Mouse (Mus musculus): ENCODE results near the gene Fsd2.

Fsd2 gene

GRCm38 (mm10) chr7:81566892-81567291 is at the start of gene Fsd2:
Gene Fsd2, minus strand, starts transcription at chr7:81566944.
- DNase-seq (ENCODE audit: low spot score in 2 of 2), result peak; percentile 78

- DNase-seq (ENCODE audit: low spot score in 2 of 2), result no peak
Measured at GRCm38 (mm10) chr7:81615031-81615430, 48.3 kb upstream of the Fsd2 start.

GRCm38 (mm10) chr7:81612856-81613635 is 46.3 kb upstream of the Fsd2 start:
- DNase-seq (ENCODE audit: low spot score in 2 of 2), result no peak

GRCm38 (mm10) chr7:81610125-81610524 is 43.4 kb upstream of the Fsd2 start:
- no peak for DNase-seq (ENCODE audit: low spot score in 2 of 2)

GRCm38 (mm10) chr7:81606452-81606851 is 39.7 kb upstream of the Fsd2 start:
- DNase-seq (ENCODE audit: low spot score in 2 of 2), result no peak

- no peak for DNase-seq (ENCODE audit: low spot score in 2 of 2)
Measured at GRCm38 (mm10) chr7:81605489-81605888, 38.7 kb upstream of the Fsd2 start.

GRCm38 (mm10) chr7:81604991-81605390 is 38.2 kb upstream of the Fsd2 start:
- no peak for DNase-seq (ENCODE audit: low spot score in 2 of 2)

- no peak for DNase-seq (ENCODE audit: low spot score in 2 of 2)
Measured at GRCm38 (mm10) chr7:81599379-81600280, 32.9 kb upstream of the Fsd2 start.

GRCm38 (mm10) chr7:81597660-81598059 is 30.9 kb upstream of the Fsd2 start:
- DNase-seq (ENCODE audit: low spot score in 2 of 2), result no peak

- DNase-seq (ENCODE audit: low spot score in 2 of 2), result no peak
Measured at GRCm38 (mm10) chr7:81596086-81596485, 29.3 kb upstream of the Fsd2 start.

GRCm38 (mm10) chr7:81595056-81595455 is 28.3 kb upstream of the Fsd2 start:
- no peak for DNase-seq (ENCODE audit: low spot score in 2 of 2)

- DNase-seq (ENCODE audit: low spot score in 2 of 2), result no peak
Measured at GRCm38 (mm10) chr7:81593387-81593786, 26.6 kb upstream of the Fsd2 start.

- DNase-seq (ENCODE audit: low spot score in 2 of 2), result no peak
Measured at GRCm38 (mm10) chr7:81592686-81593085, 25.9 kb upstream of the Fsd2 start.

- DNase-seq (ENCODE audit: low spot score in 2 of 2), result no peak
Measured at GRCm38 (mm10) chr7:81587238-81587637, 20.5 kb upstream of the Fsd2 start.

- DNase-seq (ENCODE audit: low spot score in 2 of 2), result no peak
Measured at GRCm38 (mm10) chr7:81585326-81585725, 18.6 kb upstream of the Fsd2 start.

- no peak for DNase-seq (ENCODE audit: low spot score in 2 of 2)
Measured at GRCm38 (mm10) chr7:81583512-81583911, 16.8 kb upstream of the Fsd2 start.

GRCm38 (mm10) chr7:81579312-81579711 is 12.6 kb upstream of the Fsd2 start:
- no peak for DNase-seq (ENCODE audit: low spot score in 2 of 2)

- no peak for DNase-seq (ENCODE audit: low spot score in 2 of 2)
Measured at GRCm38 (mm10) chr7:81578413-81578812, 11.7 kb upstream of the Fsd2 start.

- no peak for DNase-seq (ENCODE audit: low spot score in 2 of 2)
Measured at GRCm38 (mm10) chr7:81577872-81578271, 11.1 kb upstream of the Fsd2 start.

- no peak for DNase-seq (ENCODE audit: low spot score in 2 of 2)
Measured at GRCm38 (mm10) chr7:81575606-81576005, 8.9 kb upstream of the Fsd2 start.

- DNase-seq (ENCODE audit: low spot score in 2 of 2), result no peak
Measured at GRCm38 (mm10) chr7:81573821-81574220, 7.1 kb upstream of the Fsd2 start.

- peak in 1 of 2 experiments; percentile 63 for DNase-seq (ENCODE audit: low spot score in 2 of 2)
Measured at GRCm38 (mm10) chr7:81573397-81573796, 6.7 kb upstream of the Fsd2 start.

All from heart, adult 9 months (tissue).